Mouse (Mus musculus) heart, embryonic 13.5 days (tissue): Measurements from ENCODE around the gene Atp11c. TPM values are rescaled to one million over a fixed set of nuclear protein-coding genes. Genes with fewer than 3 reads are reported as not detected.

Experiments
- ATAC-seq: fragments of 200-750 bp; cut with Nextera tagmentation; 2 replicates; pipeline ENCODE4 v1.8.0; 2017; ENCODE audit warnings: moderate TSS enrichment; ENCODE audit not compliant: insufficient number of reproducible peaks, low FRiP score, low TSS enrichment; ENCODE audit errors: extremely low read depth
- H3K27ac ChIP-seq: fragments of 300-500 bp; sonication (generic); replicated peaks from 2 replicates; pipeline ENCODE4 v1.5.1; 2015; ENCODE audit warnings: moderate library complexity, mild to moderate bottlenecking, inconsistent platforms
- H3K27me3 ChIP-seq: fragments of 300-500 bp; sonication (generic); replicated peaks from 2 replicates; pipeline ENCODE4 v1.6.1; 2015; ENCODE audit warnings: mild to moderate bottlenecking, inconsistent platforms
- H3K36me3 ChIP-seq: fragments of 300-500 bp; sonication (generic); 2 replicates; pipeline ENCODE4 v1.6.1; 2015; ENCODE audit warnings: mild to moderate bottlenecking, inconsistent platforms
- H3K4me1 ChIP-seq: fragments of 300-500 bp; sonication (generic); 2 replicates; pipeline ENCODE4 v1.6.1; 2015; ENCODE audit warnings: inconsistent platforms
- H3K4me2 ChIP-seq: fragments of 300-500 bp; sonication (generic); 2 replicates; pipeline ENCODE4 v1.6.1; 2015; ENCODE audit warnings: inconsistent platforms, mild to moderate bottlenecking, moderate library complexity
- H3K4me3 ChIP-seq: fragments of 300-500 bp; sonication (generic); 2 replicates; pipeline ENCODE4 v1.5.1; 2015; ENCODE audit warnings: moderate library complexity, mild to moderate bottlenecking, inconsistent platforms
- H3K9ac ChIP-seq: fragments of 300-500 bp; sonication (generic); 2 replicates; pipeline ENCODE4 v1.6.1; 2015; ENCODE audit warnings: inconsistent platforms, mild to moderate bottlenecking, moderate library complexity
- H3K9me3 ChIP-seq: fragments of 300-500 bp; sonication (generic); 2 replicates; pipeline ENCODE4 v1.6.1; 2016; ENCODE audit warnings: inconsistent platforms
- WGBS: fragments of 180-500 bp; shearing (Covaris S2); methylation state at CpG from one replicate; pipeline ENCODE4 v1.1.7; 2015; ENCODE audit warnings: mixed read lengths; 5-methylcytosine and 5-hydroxymethylcytosine counted together
- microRNA counts: library from miRNA; unstranded; fragments of <30 nt; microRNA quantifications from one replicate; lab custom pipeline; 2016
- microRNA-seq: library from miRNA; unstranded; fragments of <30 nt; microRNA quantifications from one replicate; pipeline ENCODE4, GENCODE M21; 2016
- polyA plus RNA-seq: library from polyadenylated mRNA; unstranded; fragments of >200 nt; fragmentation: Nextera tagmentation; extraction: Ambion mirVana; gene quantifications from 2 replicates; pipeline ENCODE4 v1.2.1, GENCODE M21; 2015

Gene Atp11c
- polyA plus RNA-seq, 1 experiment from 2014 or later = 4.0 TPM

- Histone ChIP-seq H3K9me3 (no peaks in the 10 kb centered on the region), H3K27me3 (peaks cover 33% of the 10 kb centered on the region), H3K27ac (no peak within 1 kb of the TSS), H3K4me1 (no peaks in the 10 kb centered on the region), H3K36me3 (no peaks in the 10 kb centered on the region), H3K9ac (peak within 1 kb of the TSS; percentile 62; the same call in 1 of the 2 replicates), H3K4me3 (peak within 1 kb of the TSS; percentile 51), H3K4me2 (peak within 1 kb of the TSS; percentile 82)
- whole genome bisulfite sequencing = 12% methylated on average over 28 of the region's 28 CpGs
- ATAC-seq = no peak
Observed at GRCm38 (mm10) chrX:60178744-60179458, 413.6 kb downstream of the Atp11c start, which contains the start of gene Mcf2. TSS of gene Mcf2 (minus strand) at chrX:60179089.

- Histone ChIP-seq H3K9me3 (no peaks in the 10 kb centered on the region), H3K4me2 (peak overlapping the region; percentile 82), H3K4me1 (no peaks in the 10 kb centered on the region), H3K4me3 (peak overlapping the region; percentile 51), H3K9ac (peak overlapping the region; percentile 62; the same call in 1 of the 2 replicates), H3K27ac (no peak overlapping the region), H3K27me3 (peaks cover 33% of the 10 kb centered on the region), H3K36me3 (no peaks in the 10 kb centered on the region)
- 2% methylated on average over 19 of the region's 19 CpGs for WGBS
- no peak for ATAC-seq
Observed at GRCm38 (mm10) chrX:60178025-60178743, 414.3 kb downstream of the Atp11c start.

MicroRNAs within 50 kb of the gene (microRNA counts, 519-probe panel; counts per million panel counts)
- 2,854 counts per million, percentile 66 among the panel's probes with 10 or more counts for microRNA mmu-miR-505 (lab: Ali Mortazavi, UCI)

Small RNAs within 50 kb of the gene (microRNA-seq; reads per million reads assigned to microRNA genes)
- gene Mir505 = 134 reads per million, percentile 57 among the genes with 10 or more reads in this experiment

Other genes with a start within 250 kb of the Atp11c start
- not detected in 2 replicates for gene Gm7073, start 53.4 kb downstream of the Atp11c start, polyA plus RNA-seq